Mouse (Mus musculus) T-cell, adult 2 months (primary cell): Measurements from ENCODE around the gene Cyp3a59.
"Not testable (repeated sequence)": the region's sequence is repeated elsewhere in the genome, so short reads cannot be mapped to it uniquely, and the experiment has no call there.

Experiments
- DNase-seq: peaks from one replicate; pipeline ENCODE4 v3.0.0; 2022; ENCODE audit warnings: low spot score

Gene Cyp3a59

GRCm38 (mm10) chr5:146078945-146079344 lies at the start of gene Cyp3a59:
TSS of gene Cyp3a59 (plus strand) at chr5:146079257.
- not testable (repeated sequence) for DNase-seq

- DNase-seq: no peak
These were observed 9.0 kb upstream of the Cyp3a59 start for GRCm38 (mm10) chr5:146070099-146070498.

GRCm38 (mm10) chr5:146147903-146148302 lies 68.8 kb downstream of the Cyp3a59 start:
- DNase-seq: no peak

GRCm38 (mm10) chr5:146150454-146150853 lies 71.4 kb downstream of the Cyp3a59 start:
- no peak for DNase-seq

GRCm38 (mm10) chr5:146158326-146158725 lies 79.3 kb downstream of the Cyp3a59 start:
- not testable (repeated sequence) for DNase-seq

- not testable (repeated sequence) for DNase-seq
These were observed 81.4 kb downstream of the Cyp3a59 start, which contains the start of gene Gm5565 for GRCm38 (mm10) chr5:146160439-146160838. TSS of gene Gm5565 (minus strand) at chr5:146160539.
